Mouse (Mus musculus): ENCODE data around the gene Ankrd33. TPM values are rescaled to one million over a fixed set of nuclear protein-coding genes. Genes with fewer than 3 reads are reported as not detected.

Ankrd33 gene
- polyA plus RNA-seq, 2 experiments: not detected

DNA sequence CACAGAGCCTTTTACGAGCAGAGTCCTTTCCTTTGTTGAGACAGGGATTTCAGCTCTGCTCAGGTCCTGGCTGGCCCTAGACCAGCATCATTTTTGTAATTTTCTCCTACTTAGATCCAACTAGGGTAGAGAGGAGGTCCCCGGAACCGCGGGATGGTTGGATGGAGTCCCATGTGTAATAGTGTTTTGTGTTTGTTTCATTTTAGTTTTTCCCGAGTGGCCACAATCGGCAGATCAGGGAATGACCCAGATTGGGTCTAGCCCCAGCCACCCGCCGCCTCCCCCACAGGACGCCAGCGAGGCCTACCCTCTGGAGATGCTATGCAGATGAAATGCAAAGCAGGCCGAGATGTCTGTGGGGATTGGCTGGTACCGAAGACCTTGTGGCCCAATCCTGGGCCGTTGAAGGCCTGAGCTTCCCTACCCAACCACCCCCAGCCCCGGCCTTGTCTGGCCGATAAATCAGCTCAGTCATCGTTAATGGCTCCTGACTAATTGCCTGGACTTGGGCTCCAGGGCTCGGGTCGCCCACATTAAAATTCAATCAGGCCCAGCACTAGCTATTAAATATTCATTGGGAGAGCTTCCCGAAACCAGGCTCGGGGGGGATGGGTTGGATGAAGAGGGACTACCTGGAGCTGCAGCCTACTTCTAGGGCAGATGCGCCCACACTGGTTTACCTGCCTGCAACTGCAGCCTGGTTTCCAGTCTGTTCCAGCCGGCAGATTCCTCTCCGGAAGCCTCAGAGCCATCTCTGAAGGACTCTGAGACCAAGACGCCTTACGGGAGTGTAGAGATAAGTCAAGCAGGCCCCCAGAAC lies 22.5 kb upstream of the Ankrd33 start:
- DNase-seq (ENCODE audit: low spot score): no peak
- Histone ChIP-seq H3K36me3 (ENCODE audit: control insufficient read depth, insufficient read depth, low read length) (no peaks in the 10 kb centered on the region), H3K27ac (replicated peaks; ENCODE audit: low read depth, low read length) (peak overlapping the region; percentile 29; the same call in 1 of the 2 replicates), H3K9ac (ENCODE audit: low read depth, low read length, severe bottlenecking) (0 out of 2 replicates have a peak overlapping the region, but pooled peaks have one; percentile 18), H3K27me3 (ENCODE audit: control insufficient read depth, insufficient read depth, low read length) (no peaks in the 10 kb centered on the region), H3K4me2 (replicated peaks; ENCODE audit: low read depth, low read length, severe bottlenecking) (peak overlapping the region; percentile 18; the same call in 1 of the 2 replicates), H3K4me1 (ENCODE audit: control insufficient read depth, insufficient read depth, low read length) (peaks cover 16% of the 10 kb centered on the region), H3K9me3 (ENCODE audit: control insufficient read depth, low read length) (no peaks in the 10 kb centered on the region), H3K4me3 (replicated peaks; ENCODE audit: low read length) (no peak overlapping the region)
- WGBS: 13% methylated on average over 25 of the region's 25 CpGs
- no peak for TF ChIP-seq POLR2A (IDR thresholded peaks at IDR 0.05; ENCODE audit: borderline replicate concordance, extremely low read depth, insufficient read depth, insufficient read length)
- ATAC-seq (ENCODE audit: low FRiP score, low read depth): peak; percentile 33; the same call in 1 of the 2 replicates

DNA sequence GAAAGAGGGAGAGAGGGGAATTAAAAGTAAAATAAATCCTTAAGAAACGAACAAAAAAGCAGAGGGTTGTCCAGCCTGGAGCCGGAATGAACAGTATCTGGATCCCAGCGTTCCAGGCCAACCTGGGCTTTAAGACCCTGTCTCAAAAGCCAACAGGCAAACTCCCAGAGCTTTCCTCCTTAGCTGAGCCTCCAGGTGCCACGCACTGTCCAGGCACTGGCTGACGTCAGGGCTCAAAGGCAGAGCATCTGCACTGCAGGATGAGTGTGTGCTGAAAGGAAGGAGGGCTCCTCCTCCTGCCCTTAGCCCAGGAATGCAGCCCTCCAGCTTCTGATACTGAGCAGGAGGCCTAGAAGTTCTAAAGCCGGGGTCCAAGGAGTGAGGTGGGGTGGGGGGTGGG lies 21.6 kb upstream of the Ankrd33 start:
- Histone ChIP-seq H3K27ac (replicated peaks; ENCODE audit: low read depth, low read length) (no peak overlapping the region), H3K9me3 (ENCODE audit: control insufficient read depth, low read length) (no peaks in the 10 kb centered on the region), H3K36me3 (ENCODE audit: control insufficient read depth, insufficient read depth, low read length) (no peaks in the 10 kb centered on the region), H3K4me1 (ENCODE audit: control insufficient read depth, insufficient read depth, low read length) (peaks cover 25% of the 10 kb centered on the region), H3K4me3 (replicated peaks; ENCODE audit: low read length) (no peak overlapping the region), H3K9ac (ENCODE audit: low read depth, low read length, severe bottlenecking) (no peak overlapping the region), H3K4me2 (replicated peaks; ENCODE audit: low read depth, low read length, severe bottlenecking) (no peak overlapping the region), H3K27me3 (ENCODE audit: control insufficient read depth, insufficient read depth, low read length) (no peaks in the 10 kb centered on the region)
- no peak for DNase-seq (ENCODE audit: low spot score)
- no peak for TF ChIP-seq POLR2A (IDR thresholded peaks at IDR 0.05; ENCODE audit: borderline replicate concordance, extremely low read depth, insufficient read depth, insufficient read length)
- 37% methylated on average over 6 of the region's 6 CpGs for WGBS
- no peak for ATAC-seq (ENCODE audit: low FRiP score, low read depth)

DNA sequence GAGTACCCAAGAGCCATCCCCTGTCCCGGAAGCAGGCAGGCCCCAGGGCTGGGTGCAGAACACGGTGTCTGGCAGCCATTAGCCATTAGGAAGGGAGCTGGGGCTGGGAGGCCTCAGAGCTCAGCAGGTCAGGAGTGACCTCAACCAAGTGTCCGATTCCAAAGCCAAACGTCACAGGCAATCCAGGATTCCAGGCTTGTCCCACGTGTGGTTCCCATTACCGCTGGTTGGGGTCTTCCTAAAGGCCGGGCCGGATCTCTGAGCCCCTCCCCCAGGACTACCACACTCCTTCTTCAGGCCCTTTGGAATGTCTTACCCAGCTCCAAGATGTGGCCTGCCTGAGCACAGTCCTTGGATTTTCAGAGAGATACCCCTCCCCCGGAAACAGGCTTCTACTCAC lies 20.6 kb upstream of the Ankrd33 start:
- Histone ChIP-seq H3K27ac (replicated peaks; ENCODE audit: low read depth, low read length) (no peak overlapping the region), H3K9ac (ENCODE audit: low read depth, low read length, severe bottlenecking) (no peak overlapping the region), H3K4me1 (ENCODE audit: control insufficient read depth, insufficient read depth, low read length) (peaks cover 26% of the 10 kb centered on the region), H3K36me3 (ENCODE audit: control insufficient read depth, insufficient read depth, low read length) (no peaks in the 10 kb centered on the region), H3K4me3 (replicated peaks; ENCODE audit: low read length) (no peak overlapping the region), H3K4me2 (replicated peaks; ENCODE audit: low read depth, low read length, severe bottlenecking) (no peak overlapping the region), H3K27me3 (ENCODE audit: control insufficient read depth, insufficient read depth, low read length) (no peaks in the 10 kb centered on the region), H3K9me3 (ENCODE audit: control insufficient read depth, low read length) (no peaks in the 10 kb centered on the region)
- TF ChIP-seq POLR2A (IDR thresholded peaks at IDR 0.05; ENCODE audit: borderline replicate concordance, extremely low read depth, insufficient read depth, insufficient read length): no peak
- DNase-seq (ENCODE audit: low spot score) (no peak), ATAC-seq (ENCODE audit: low FRiP score, low read depth) (0 out of 2 replicates have a peak, but pooled peaks have one; percentile 23)
- 20% methylated on average over 9 of the region's 9 CpGs for WGBS

DNA sequence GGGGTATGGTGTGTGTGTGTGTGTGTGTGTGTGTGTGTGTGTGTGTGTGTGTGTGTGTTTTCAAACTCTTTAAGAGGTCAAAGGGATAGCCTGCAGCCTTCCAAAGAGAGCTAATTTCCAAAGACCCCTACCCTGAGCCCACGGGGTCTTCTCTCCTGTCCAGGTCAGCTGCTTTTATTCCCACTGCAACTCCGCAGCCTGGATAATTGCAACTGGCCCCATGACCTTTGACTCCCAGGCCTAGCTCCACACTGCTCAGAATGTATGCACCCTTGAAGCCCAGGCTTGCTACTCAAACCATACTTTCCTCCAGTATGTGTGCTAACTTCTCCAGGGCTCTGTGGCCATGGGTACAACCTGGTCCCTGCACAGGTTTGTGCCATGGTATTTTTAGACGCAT lies 20.2 kb upstream of the Ankrd33 start:
- Histone ChIP-seq H3K9me3 (ENCODE audit: control insufficient read depth, low read length) (no peaks in the 10 kb centered on the region), H3K27me3 (ENCODE audit: control insufficient read depth, insufficient read depth, low read length) (no peaks in the 10 kb centered on the region), H3K27ac (replicated peaks; ENCODE audit: low read depth, low read length) (no peak overlapping the region), H3K4me1 (ENCODE audit: control insufficient read depth, insufficient read depth, low read length) (peaks cover 26% of the 10 kb centered on the region), H3K4me3 (replicated peaks; ENCODE audit: low read length) (no peak overlapping the region), H3K9ac (ENCODE audit: low read depth, low read length, severe bottlenecking) (no peak overlapping the region), H3K4me2 (replicated peaks; ENCODE audit: low read depth, low read length, severe bottlenecking) (no peak overlapping the region), H3K36me3 (ENCODE audit: control insufficient read depth, insufficient read depth, low read length) (no peaks in the 10 kb centered on the region)
- DNase-seq (ENCODE audit: low spot score) (no peak), ATAC-seq (ENCODE audit: low FRiP score, low read depth) (no peak)
- no peak for TF ChIP-seq POLR2A (IDR thresholded peaks at IDR 0.05; ENCODE audit: borderline replicate concordance, extremely low read depth, insufficient read depth, insufficient read length)
- WGBS: 49% methylated on average over 3 of the region's 3 CpGs

DNA sequence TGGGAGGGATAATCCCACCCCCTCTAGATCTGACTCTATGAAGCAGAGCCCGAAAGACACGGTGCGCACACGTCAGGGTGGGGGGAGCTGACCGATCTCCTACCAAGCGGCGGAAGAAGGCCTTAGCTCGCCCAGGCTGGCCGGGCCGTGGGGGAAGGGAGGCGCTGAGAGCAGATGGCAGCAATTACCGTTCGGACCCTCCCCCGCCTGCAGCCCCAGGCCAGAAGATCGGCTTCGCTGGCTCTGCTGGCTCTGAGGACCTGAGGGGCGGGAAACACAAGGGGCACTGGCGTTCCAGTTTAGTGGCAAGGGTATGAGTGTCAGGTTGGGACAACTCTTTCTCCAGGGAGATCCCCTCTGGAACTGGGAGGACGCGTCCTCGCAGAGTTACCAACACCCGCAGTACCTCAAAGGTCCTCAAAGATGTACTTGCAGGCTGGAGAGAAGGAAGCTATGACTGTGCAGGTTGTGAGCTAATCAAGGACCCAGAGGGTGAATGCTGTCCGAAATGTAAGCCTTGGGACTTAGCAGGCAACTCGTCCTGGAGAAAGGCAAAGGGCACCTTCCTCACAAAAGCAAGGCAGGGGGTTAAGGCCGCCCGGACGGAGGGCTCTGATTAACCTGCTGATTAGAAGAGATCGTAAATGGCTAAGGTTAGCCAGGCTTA lies 17.4 kb upstream of the Ankrd33 start:
- TF ChIP-seq POLR2A (IDR thresholded peaks at IDR 0.05; ENCODE audit: borderline replicate concordance, extremely low read depth, insufficient read depth, insufficient read length): no peak
- peak overlapping the region; percentile 38 for H3K9ac ChIP-seq (ENCODE audit: low read depth, low read length, severe bottlenecking)
- peak; percentile 62 for DNase-seq (ENCODE audit: low spot score)
- ATAC-seq (ENCODE audit: low FRiP score, low read depth): peak; percentile 65
- peak overlapping the region; percentile 44 for H3K4me2 ChIP-seq (replicated peaks; ENCODE audit: low read depth, low read length, severe bottlenecking)
- no peak overlapping the region for H3K4me3 ChIP-seq (replicated peaks; ENCODE audit: low read length)
- H3K27ac ChIP-seq (replicated peaks; ENCODE audit: low read depth, low read length): no peak overlapping the region
- 3% methylated on average over 28 of the region's 28 CpGs for WGBS
- no peaks in the 10 kb centered on the region for H3K36me3 ChIP-seq (ENCODE audit: control insufficient read depth, insufficient read depth, low read length)
- H3K9me3 ChIP-seq (ENCODE audit: control insufficient read depth, low read length): no peaks in the 10 kb centered on the region
- peaks cover 17% of the 10 kb centered on the region for H3K4me1 ChIP-seq (ENCODE audit: control insufficient read depth, insufficient read depth, low read length)
- no peaks in the 10 kb centered on the region for H3K27me3 ChIP-seq (ENCODE audit: control insufficient read depth, insufficient read depth, low read length)
